Mouse (Mus musculus): ENCODE results near the gene Tlk2.

- TF ChIP-seq EP300 (IDR thresholded peaks at IDR 0.05), result no peak
- TF ChIP-seq CTCF (IDR thresholded peaks at IDR 0.05), result no peak; the same call in 1 of the 2 replicates
These were observed 2.6 kb downstream of the Tlk2 start for GRCm38 (mm10) chr11:105181126-105181637.
